Mouse (Mus musculus): ENCODE measurements at regions not wholly inside any gene's neighbourhood (a gene's known extent, or its start where the extent isn't known, plus 50 kb on each side); places are given as distances from the start of the nearest gene placed in this dataset.
A peak's percentile ranks its signal among the peaks of the same experiment; 100 is the strongest.

GRCm38 (mm10) chr8:44708659-44709170 lies 226.5 kb upstream of the Fat1 start:
- Histone ChIP-seq H3K4me3 (ENCODE audit: low read depth, low read length) (no peak overlapping the region), H3K27me3 (ENCODE audit: insufficient read depth, low read length) (no peaks in the 10 kb centered on the region), H3K4me2 (ENCODE audit: low read depth, low read length) (no peak overlapping the region), H3K36me3 (replicated peaks; ENCODE audit: insufficient read depth, low read length) (no peaks in the 10 kb centered on the region), H3K27ac (ENCODE audit: low read depth) (no peak overlapping the region), H3K9ac (replicated peaks) (no peak overlapping the region), H3K4me1 (ENCODE audit: insufficient read depth) (no peaks in the 10 kb centered on the region), H3K9me3 (ENCODE audit: low read length) (no peaks in the 10 kb centered on the region)
- DNase-seq (no peak), ATAC-seq (no peak)
- 67% methylated on average over 7 of the region's 7 CpGs for WGBS (ENCODE audit: insufficient replicate concordance)
- no peak for TF ChIP-seq EP300 (IDR thresholded peaks at IDR 0.05; ENCODE audit: low read depth)
- TF ChIP-seq CTCF (IDR thresholded peaks at IDR 0.05; ENCODE audit: low read depth): no peak

GRCm38 (mm10) chr8:44709171-44709940 lies 225.9 kb upstream of the Fat1 start:
- WGBS (ENCODE audit: insufficient replicate concordance): 68% methylated on average over 6 of the region's 6 CpGs
- Histone ChIP-seq H3K9ac (replicated peaks) (no peak overlapping the region), H3K4me3 (ENCODE audit: low read depth, low read length) (no peak overlapping the region), H3K27me3 (ENCODE audit: insufficient read depth, low read length) (no peaks in the 10 kb centered on the region), H3K36me3 (replicated peaks; ENCODE audit: insufficient read depth, low read length) (no peaks in the 10 kb centered on the region), H3K9me3 (ENCODE audit: low read length) (no peaks in the 10 kb centered on the region), H3K27ac (ENCODE audit: low read depth) (no peak overlapping the region), H3K4me2 (ENCODE audit: low read depth, low read length) (no peak overlapping the region), H3K4me1 (ENCODE audit: insufficient read depth) (no peaks in the 10 kb centered on the region)
- TF ChIP-seq CTCF (IDR thresholded peaks at IDR 0.05; ENCODE audit: low read depth) (no peak), EP300 (IDR thresholded peaks at IDR 0.05; ENCODE audit: low read depth) (no peak; the same call in 1 of the 2 replicates)
- ATAC-seq: 0 out of 2 replicates have a peak, but pooled peaks have one; percentile 31
- DNase-seq: no peak

- Histone ChIP-seq H3K4me1 (ENCODE audit: insufficient read depth) (no peaks in the 10 kb centered on the region), H3K9ac (replicated peaks) (no peak overlapping the region), H3K4me3 (ENCODE audit: low read depth, low read length) (no peak overlapping the region), H3K9me3 (ENCODE audit: low read length) (no peaks in the 10 kb centered on the region), H3K27ac (ENCODE audit: low read depth) (no peak overlapping the region), H3K36me3 (replicated peaks; ENCODE audit: insufficient read depth, low read length) (no peaks in the 10 kb centered on the region), H3K27me3 (ENCODE audit: insufficient read depth, low read length) (no peaks in the 10 kb centered on the region), H3K4me2 (ENCODE audit: low read depth, low read length) (no peak overlapping the region)
- TF ChIP-seq EP300 (IDR thresholded peaks at IDR 0.05; ENCODE audit: low read depth) (no peak), CTCF (IDR thresholded peaks at IDR 0.05; ENCODE audit: low read depth) (no peak)
- DNase-seq (no peak), ATAC-seq (no peak)
- 85% methylated on average over 10 of the region's 10 CpGs for WGBS (ENCODE audit: insufficient replicate concordance)
These were observed 200.7 kb upstream of the Fat1 start for GRCm38 (mm10) chr8:44734577-44734976.

DNA sequence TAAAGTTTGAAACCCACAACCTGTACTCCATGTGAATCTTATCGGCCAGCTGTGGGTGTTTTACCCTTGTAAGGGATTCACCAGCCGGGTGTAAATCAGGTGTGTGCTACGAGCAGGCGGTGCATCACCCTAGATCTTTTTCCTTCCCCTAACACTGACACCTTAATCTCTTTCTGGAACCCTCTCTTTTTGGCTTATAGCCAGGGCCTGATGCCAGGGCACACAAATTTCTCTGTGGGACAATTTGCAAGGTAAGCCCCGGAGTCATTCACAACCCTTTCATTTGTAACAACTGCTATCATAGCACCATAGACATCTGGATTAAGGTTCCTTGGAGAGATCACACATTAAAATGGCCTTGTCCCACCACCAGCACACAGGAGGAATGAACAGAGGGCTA lies 199.4 kb upstream of the Fat1 start:
- H3K4me2 ChIP-seq (ENCODE audit: low read depth, low read length): no peak overlapping the region
- no peaks in the 10 kb centered on the region for H3K4me1 ChIP-seq (ENCODE audit: insufficient read depth)
- no peaks in the 10 kb centered on the region for H3K27me3 ChIP-seq (ENCODE audit: insufficient read depth, low read length)
- no peak overlapping the region for H3K27ac ChIP-seq (ENCODE audit: low read depth)
- 81% methylated on average over 5 of the region's 5 CpGs for WGBS (ENCODE audit: insufficient replicate concordance)
- DNase-seq (no peak), ATAC-seq (no peak)
- no peak overlapping the region for H3K4me3 ChIP-seq (ENCODE audit: low read depth, low read length)
- H3K36me3 ChIP-seq (replicated peaks; ENCODE audit: insufficient read depth, low read length): no peaks in the 10 kb centered on the region
- no peak for TF ChIP-seq EP300 (IDR thresholded peaks at IDR 0.05; ENCODE audit: low read depth)
- no peak for TF ChIP-seq CTCF (IDR thresholded peaks at IDR 0.05; ENCODE audit: low read depth)
- no peaks in the 10 kb centered on the region for H3K9me3 ChIP-seq (ENCODE audit: low read length)
- H3K9ac ChIP-seq (replicated peaks): no peak overlapping the region

DNA sequence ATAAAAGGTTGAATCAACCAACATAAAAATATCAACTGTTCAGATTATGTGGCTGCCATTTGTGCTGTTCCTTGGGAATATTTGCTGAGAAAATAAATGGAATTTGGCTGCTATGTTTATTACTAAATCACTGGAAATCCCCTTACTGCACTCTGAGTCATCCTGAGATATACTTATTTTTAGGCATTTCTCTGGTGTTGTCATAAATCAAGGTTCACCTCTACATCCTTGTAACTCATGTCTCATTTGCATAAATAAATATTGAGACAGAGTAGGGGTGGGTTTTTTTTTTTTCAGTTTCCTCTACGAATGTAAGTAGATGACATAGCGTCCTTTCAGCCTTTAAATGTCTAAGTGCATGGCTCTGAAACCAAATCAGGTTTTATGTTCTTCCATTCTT lies 191.9 kb upstream of the Fat1 start:
- no peak for DNase-seq
- TF ChIP-seq EP300 (IDR thresholded peaks at IDR 0.05; ENCODE audit: low read depth) (no peak), CTCF (IDR thresholded peaks at IDR 0.05; ENCODE audit: low read depth) (no peak)

GRCm38 (mm10) chr8:44744991-44745658 lies 190.1 kb upstream of the Fat1 start:
- WGBS (ENCODE audit: insufficient replicate concordance): 72% methylated on average over 12 of the region's 12 CpGs
- H3K9me3 ChIP-seq (ENCODE audit: low read length): no peaks in the 10 kb centered on the region
- H3K27ac ChIP-seq (ENCODE audit: low read depth): no peak overlapping the region
- no peaks in the 10 kb centered on the region for H3K4me1 ChIP-seq (ENCODE audit: insufficient read depth)
- no peaks in the 10 kb centered on the region for H3K27me3 ChIP-seq (ENCODE audit: insufficient read depth, low read length)
- H3K36me3 ChIP-seq (replicated peaks; ENCODE audit: insufficient read depth, low read length): no peaks in the 10 kb centered on the region
- no peak overlapping the region for H3K4me3 ChIP-seq (ENCODE audit: low read depth, low read length)
- TF ChIP-seq CTCF (IDR thresholded peaks at IDR 0.05; ENCODE audit: low read depth) (no peak), EP300 (IDR thresholded peaks at IDR 0.05; ENCODE audit: low read depth) (no peak)
- no peak overlapping the region for H3K4me2 ChIP-seq (ENCODE audit: low read depth, low read length)
- no peak overlapping the region for H3K9ac ChIP-seq (replicated peaks)
- no peak for DNase-seq
- no peak for ATAC-seq

More for the DNA sequence above, 191.9 kb upstream of the Fat1 start:
- Histone ChIP-seq H3K9ac (replicated peaks) (no peak overlapping the region), H3K27ac (ENCODE audit: low read depth) (no peak overlapping the region), H3K27me3 (ENCODE audit: insufficient read depth, low read length) (no peaks in the 10 kb centered on the region), H3K4me2 (ENCODE audit: low read depth, low read length) (no peak overlapping the region), H3K36me3 (replicated peaks; ENCODE audit: insufficient read depth, low read length) (no peaks in the 10 kb centered on the region), H3K4me3 (ENCODE audit: low read depth, low read length) (no peak overlapping the region), H3K9me3 (ENCODE audit: low read length) (no peaks in the 10 kb centered on the region), H3K4me1 (ENCODE audit: insufficient read depth) (no peaks in the 10 kb centered on the region)
- WGBS (ENCODE audit: insufficient replicate concordance): 59% methylated on average over 2 of the region's 2 CpGs
- no peak for ATAC-seq
